In the genomic region with DNA sequence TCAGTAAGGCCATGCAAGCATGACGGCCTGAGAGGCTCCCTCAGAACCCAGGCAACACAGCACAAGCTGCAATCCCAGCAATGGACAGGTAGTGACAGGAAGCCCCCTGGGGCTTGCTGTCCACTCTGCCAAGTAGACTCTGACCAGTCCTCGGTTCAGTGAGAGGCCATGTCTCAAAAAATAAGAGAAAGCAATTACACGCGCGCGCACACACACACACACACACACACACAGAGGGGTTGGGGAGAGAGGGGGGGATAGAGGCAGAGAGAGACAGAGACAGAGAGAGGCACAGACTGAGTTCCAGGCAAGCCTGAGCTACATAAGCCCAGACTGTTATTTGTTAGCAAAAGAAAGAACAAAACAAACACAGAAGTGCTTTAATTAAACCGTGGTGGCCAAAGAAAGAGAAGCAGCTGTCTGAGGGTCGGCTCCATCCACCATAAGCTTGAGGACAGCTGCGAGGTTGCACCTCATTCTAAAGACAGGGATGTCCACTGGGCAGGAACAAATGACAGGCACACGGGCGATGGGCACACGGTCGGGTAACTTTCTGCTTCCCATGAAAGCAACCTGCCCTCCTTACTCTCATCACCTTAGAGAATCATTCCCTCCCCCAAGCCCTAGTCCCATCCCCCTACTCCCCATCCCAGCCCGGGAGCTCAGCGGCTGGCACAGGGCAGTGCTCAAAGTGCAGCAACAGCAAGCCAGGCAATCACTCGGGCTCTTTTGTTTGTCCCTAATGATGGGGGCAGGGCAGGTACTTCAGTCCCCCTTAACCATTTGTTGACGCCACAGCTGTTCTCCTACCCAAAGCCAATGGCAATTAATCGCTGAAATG, we compare ENCODE assay signal across 9 mouse cellular contexts. TPM values are rescaled to one million over a fixed set of nuclear protein-coding genes. Genes with fewer than 3 reads are reported as not detected.
A peak's percentile ranks its signal among the peaks of the same experiment; 100 is the strongest.
DNase-seq lines count a peak whose midpoint lies in the region; ATAC-seq and TF ChIP-seq lines count a peak whose summit lies in the region.
"Had no signal": no experiment of that assay in that cellular context is flagged by ENCODE, and none has a peak within 500 bp of the region (broad histone marks: within the 10 kb centered on the region; RNA-seq: fewer than 3 reads in every experiment).

No protein-coding gene starts in this region.

- intact Hi-C loops in left cerebral cortex, postnatal 25 days (cut with DNase I), result no loop called here

- no peak overlapping the region for H3K4me2 ChIP-seq in intestine, embryonic 15.5 days (replicated peaks)
- no peak overlapping the region for H3K4me2 ChIP-seq in intestine, postnatal 0 days (replicated peaks; ENCODE audit: low read depth)
- H3K4me2 ChIP-seq in embryonic facial prominence, embryonic 14.5 days (ENCODE audit: low read depth, low read length), result peak overlapping the region; percentile 15; the same call in 1 of the 2 replicates
- H3K4me2 ChIP-seq in midbrain, embryonic 15.5 days, result peak overlapping the region; percentile 35

- peak; percentile 82 for DNase-seq in embryonic facial prominence, embryonic 14.5 days (ENCODE audit: low spot score)
- DNase-seq in kidney, adult 2 months, result peak; percentile 79
- no peak for DNase-seq in urinary bladder, adult 2 months (ENCODE audit: low spot score)
- no peak for DNase-seq in left cerebral cortex, postnatal 25 days (ENCODE audit: low spot score in 2 of 2)
- no peak for DNase-seq in lung, postnatal 25 days (ENCODE audit: low spot score)

- no peak for TF ChIP-seq POLR2A in kidney, adult 2 months (IDR thresholded peaks at IDR 0.05; ENCODE audit: low read depth, low read length)

- H3K9me3 ChIP-seq in intestine, embryonic 15.5 days, result no peaks in the 10 kb centered on the region
- H3K9me3 ChIP-seq in intestine, postnatal 0 days (ENCODE audit: control insufficient read depth), result no peaks in the 10 kb centered on the region
- no peaks in the 10 kb centered on the region for H3K9me3 ChIP-seq in embryonic facial prominence, embryonic 14.5 days (ENCODE audit: control insufficient read depth, low read length)
- H3K9me3 ChIP-seq in midbrain, embryonic 15.5 days, result no peaks in the 10 kb centered on the region

- H3K27ac ChIP-seq in intestine, embryonic 15.5 days, result no peak overlapping the region
- no peak overlapping the region for H3K27ac ChIP-seq in intestine, postnatal 0 days (ENCODE audit: low read depth, low read length)
- H3K27ac ChIP-seq in embryonic facial prominence, embryonic 14.5 days (replicated peaks; ENCODE audit: low read depth, low read length), result 0 out of 2 replicates have a peak overlapping the region, but pooled peaks have one; percentile 21
- H3K27ac ChIP-seq in kidney, adult 2 months (ENCODE audit: insufficient read depth, low read depth, low read length), result peak overlapping the region; percentile 45; the same call in 1 of the 2 replicates
- H3K27ac ChIP-seq in midbrain, embryonic 15.5 days, result peak overlapping the region; percentile 46

- H3K36me3 ChIP-seq in intestine, embryonic 15.5 days, result no peaks in the 10 kb centered on the region
- H3K36me3 ChIP-seq in intestine, postnatal 0 days (ENCODE audit: control insufficient read depth, insufficient read depth), result no peaks in the 10 kb centered on the region
- 0 out of 2 replicates have a peak, but pooled peaks cover 14% of the 10 kb centered on the region for H3K36me3 ChIP-seq in embryonic facial prominence, embryonic 14.5 days (ENCODE audit: control insufficient read depth, insufficient read depth, low read length)
- no peaks in the 10 kb centered on the region for H3K36me3 ChIP-seq in kidney, adult 2 months (ENCODE audit: control insufficient read depth, insufficient read depth, low read length)
- H3K36me3 ChIP-seq in midbrain, embryonic 15.5 days (replicated peaks), result no peaks in the 10 kb centered on the region

- 30% methylated on average over 18 of the region's 18 CpGs for WGBS in intestine, embryonic 15.5 days
- WGBS in intestine, postnatal 0 days, result 33% methylated on average over 18 of the region's 18 CpGs
- WGBS in embryonic facial prominence, embryonic 14.5 days, result 30% methylated on average over 17 of the region's 18 CpGs
- WGBS in kidney, adult 2 months, result 22% methylated on average over 18 of the region's 18 CpGs
- 16% methylated on average over 18 of the region's 18 CpGs for WGBS in midbrain, embryonic 15.5 days

- ATAC-seq in intestine, embryonic 15.5 days, result peak; percentile 71
- no peak for ATAC-seq in intestine, postnatal 0 days
- ATAC-seq in embryonic facial prominence, embryonic 14.5 days (ENCODE audit: low read depth), result peak; percentile 51
- ATAC-seq in midbrain, embryonic 15.5 days (replicated peaks), result peak; percentile 70

- no peak for TF ChIP-seq CTCF in intestine, postnatal 0 days (IDR thresholded peaks at IDR 0.05; ENCODE audit: low read depth)
- no peak for TF ChIP-seq CTCF in kidney, adult 2 months (conservative IDR thresholded peaks at IDR 0.05; ENCODE audit: insufficient read depth, insufficient read length, low read depth, low read length)

- no peaks in the 10 kb centered on the region for H3K27me3 ChIP-seq in intestine, embryonic 15.5 days (replicated peaks)
- no peaks in the 10 kb centered on the region for H3K27me3 ChIP-seq in intestine, postnatal 0 days (replicated peaks; ENCODE audit: control insufficient read depth, insufficient read depth, low read length)
- no peaks in the 10 kb centered on the region for H3K27me3 ChIP-seq in embryonic facial prominence, embryonic 14.5 days (replicated peaks; ENCODE audit: control insufficient read depth, insufficient read depth, low read length)
- no peaks in the 10 kb centered on the region for H3K27me3 ChIP-seq in kidney, adult 2 months (replicated peaks; ENCODE audit: control insufficient read depth, insufficient read depth, low read length)
- no peaks in the 10 kb centered on the region for H3K27me3 ChIP-seq in midbrain, embryonic 15.5 days (replicated peaks)
- H3K27me3 ChIP-seq: CH12.LX had no signal

- no peak overlapping the region for H3K9ac ChIP-seq in intestine, embryonic 15.5 days
- no peak overlapping the region for H3K9ac ChIP-seq in intestine, postnatal 0 days (ENCODE audit: low read depth, low read length)
- H3K9ac ChIP-seq in embryonic facial prominence, embryonic 14.5 days (ENCODE audit: low read depth, low read length), result no peak overlapping the region
- no peak overlapping the region for H3K9ac ChIP-seq in midbrain, embryonic 15.5 days

- no peaks in the 10 kb centered on the region; the same call in 1 of the 2 replicates for H3K4me1 ChIP-seq in intestine, embryonic 15.5 days (replicated peaks)
- H3K4me1 ChIP-seq in intestine, postnatal 0 days (replicated peaks; ENCODE audit: control insufficient read depth, insufficient read depth, low read length), result no peaks in the 10 kb centered on the region
- H3K4me1 ChIP-seq in embryonic facial prominence, embryonic 14.5 days (ENCODE audit: control insufficient read depth, insufficient read depth, low read length), result peaks cover 14% of the 10 kb centered on the region
- H3K4me1 ChIP-seq in kidney, adult 2 months (ENCODE audit: control insufficient read depth, insufficient read depth, low read length), result peaks cover 10% of the 10 kb centered on the region; the same call in 1 of the 2 replicates
- H3K4me1 ChIP-seq in midbrain, embryonic 15.5 days, result peaks cover 49% of the 10 kb centered on the region

- H3K4me3 ChIP-seq in intestine, embryonic 15.5 days (replicated peaks), result no peak overlapping the region
- H3K4me3 ChIP-seq in intestine, postnatal 0 days (ENCODE audit: low read depth, low read length), result no peak overlapping the region
- H3K4me3 ChIP-seq in embryonic facial prominence, embryonic 14.5 days (ENCODE audit: low read depth, low read length), result no peak overlapping the region
- H3K4me3 ChIP-seq in kidney, adult 2 months (ENCODE audit: insufficient read depth, low read depth, low read length), result no peak overlapping the region
- no peak overlapping the region; the same call in none of the 2 replicates for H3K4me3 ChIP-seq in midbrain, embryonic 15.5 days

RNA-seq across cellular contexts. Expression of a gene that starts 6.4 kb away (rescaled TPM):
- polyA plus RNA-seq in intestine, embryonic 15.5 days (2015; fragmentation: Nextera tagmentation; extraction: Ambion mirVana), result 42.7 and 55.1 TPM in 2 replicates
- polyA plus RNA-seq in intestine, postnatal 0 days (2015; fragmentation: Nextera tagmentation; extraction: Ambion mirVana), result 17.8 and 20.3 TPM in 2 replicates
- 121 and 122 TPM in 2 replicates for polyA plus RNA-seq in embryonic facial prominence, embryonic 14.5 days (2014; fragmentation: Nextera tagmentation; extraction: Ambion mirVana)
- 35.5 and 37.1 TPM in 2 replicates for polyA plus RNA-seq in kidney, adult 2 months (2012; rRNA removed)
- 52.2 and 53.5 TPM in 2 replicates for polyA plus RNA-seq in midbrain, embryonic 15.5 days (2015; fragmentation: Nextera tagmentation; extraction: Ambion mirVana)
- polyA plus RNA-seq in urinary bladder, adult 2 months (2012; rRNA removed), result 60.4 and 62.0 TPM in 2 replicates
- total RNA-seq in left cerebral cortex, postnatal 25 days (2021), result 10 to 100 TPM; 30.7 to 33.4 TPM

Comparison
In these comparisons a context has a peak if more than half of its experiments do, and no peak if none do; other contexts are left out.
1. H3K27ac ChIP-seq: peak in embryonic facial prominence, embryonic 14.5 days (single experiment), kidney, adult 2 months (single experiment) and midbrain, embryonic 15.5 days (single experiment); none in intestine, embryonic 15.5 days (single experiment) and intestine, postnatal 0 days (single experiment).
2. H3K4me2 ChIP-seq: peak in embryonic facial prominence, embryonic 14.5 days (single experiment) and midbrain, embryonic 15.5 days (single experiment); none in intestine, embryonic 15.5 days (single experiment) and intestine, postnatal 0 days (single experiment).
3. DNase-seq: peak in embryonic facial prominence, embryonic 14.5 days (single experiment) and kidney, adult 2 months (single experiment); none in urinary bladder, adult 2 months (single experiment), left cerebral cortex, postnatal 25 days (0 of 2) and lung, postnatal 25 days (single experiment).